Mouse (Mus musculus) fat pad, adult 2 months (tissue): ENCODE measurements around the gene Ubox5.
"Not testable (repeated sequence)": the region's sequence is repeated elsewhere in the genome, so short reads cannot be mapped to it uniquely, and the experiment has no call there.

ENCODE experiments used
- DNase-seq: peaks from one replicate; pipeline ENCODE4 v3.0.0-alpha.2; 2011; ENCODE audit warnings: low read depth, low spot score; ENCODE audit errors: extremely low read depth

The Ubox5 gene

DNA sequence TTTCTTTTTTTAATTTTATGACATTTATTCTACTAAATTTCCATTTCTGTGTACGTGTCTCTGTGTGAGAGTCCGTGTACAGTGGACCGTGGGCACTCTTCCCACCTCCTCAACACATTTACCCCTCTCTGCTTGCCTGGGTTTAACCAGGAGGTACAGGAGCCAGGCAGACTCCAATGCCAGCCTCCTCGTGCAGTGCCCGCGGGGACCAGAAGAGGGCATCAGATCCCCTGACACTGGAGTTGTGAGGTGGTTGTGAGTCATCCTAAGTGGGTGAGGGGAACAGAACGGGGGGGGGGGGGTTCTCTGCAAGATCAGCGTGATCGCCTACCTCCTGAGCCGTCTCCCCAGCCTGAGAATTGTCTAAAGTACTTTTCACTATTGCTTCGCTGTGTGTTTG, 51.7 kb downstream of the Ubox5 start:
- DNase-seq: no peak

DNA sequence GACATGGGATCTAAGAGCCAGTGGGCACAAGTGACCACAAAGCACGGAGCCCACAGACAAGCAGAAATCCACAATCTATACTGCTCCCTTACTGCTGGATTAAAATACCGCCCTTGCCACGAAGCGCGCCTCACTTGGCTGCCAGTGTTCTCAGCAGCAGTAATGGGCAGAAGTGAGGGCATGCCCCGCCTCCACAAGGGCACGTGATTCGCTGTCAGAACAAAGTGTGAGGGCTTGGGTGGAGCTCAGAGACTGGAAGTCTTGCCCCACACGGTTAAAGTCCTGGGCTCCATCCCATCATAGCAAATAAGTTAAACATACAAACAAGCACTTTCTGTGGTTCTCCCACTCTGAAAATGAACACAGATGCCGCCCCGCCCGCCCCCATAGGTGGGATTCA, 52.2 kb downstream of the Ubox5 start:
- no peak for DNase-seq

DNA sequence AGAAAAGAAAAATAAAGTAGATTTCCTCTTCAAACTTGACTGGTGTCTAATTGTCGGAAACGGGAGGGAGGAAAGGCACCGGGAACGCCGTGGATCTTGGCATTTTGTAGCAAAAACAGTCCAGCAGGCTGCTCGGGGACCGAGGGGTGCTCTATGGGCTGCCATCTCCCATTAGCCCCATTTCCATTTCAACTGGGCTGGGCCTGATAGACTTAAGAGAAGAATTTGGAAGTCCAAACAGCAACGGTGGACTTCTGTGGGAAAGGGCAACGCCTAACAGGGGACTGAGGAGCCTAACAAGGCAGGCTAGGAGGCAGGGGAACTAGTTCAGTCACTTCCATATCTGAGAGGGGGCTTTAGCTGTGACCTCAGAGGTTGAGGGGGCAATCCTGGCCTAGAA, 52.8 kb downstream of the Ubox5 start:
- DNase-seq: no peak

DNA sequence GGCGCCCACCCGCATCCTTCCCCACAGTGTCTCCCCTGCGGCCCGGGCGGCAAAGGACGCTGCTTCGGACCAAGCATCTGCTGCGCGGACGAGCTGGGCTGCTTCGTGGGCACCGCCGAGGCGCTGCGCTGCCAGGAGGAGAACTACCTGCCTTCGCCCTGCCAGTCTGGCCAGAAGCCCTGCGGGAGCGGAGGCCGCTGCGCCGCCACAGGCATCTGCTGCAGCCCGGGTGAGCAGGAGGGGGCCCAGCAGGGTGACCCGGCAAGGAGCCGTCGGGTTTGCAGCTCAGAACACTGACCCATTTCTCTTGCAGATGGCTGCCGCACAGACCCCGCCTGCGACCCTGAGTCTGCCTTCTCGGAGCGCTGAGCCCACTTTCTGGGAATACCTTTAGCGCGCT, 53.3 kb downstream of the Ubox5 start:
- not testable (repeated sequence) for DNase-seq

GRCm38 (mm10) chr2:130575873-130576272, 54.0 kb downstream of the Ubox5 start, which contains the start of gene Oxt:
TSS of gene Oxt (plus strand) at chr2:130576173.
- DNase-seq: no peak

GRCm38 (mm10) chr2:130574960-130575359, 54.9 kb downstream of the Ubox5 start:
- no peak for DNase-seq

DNA sequence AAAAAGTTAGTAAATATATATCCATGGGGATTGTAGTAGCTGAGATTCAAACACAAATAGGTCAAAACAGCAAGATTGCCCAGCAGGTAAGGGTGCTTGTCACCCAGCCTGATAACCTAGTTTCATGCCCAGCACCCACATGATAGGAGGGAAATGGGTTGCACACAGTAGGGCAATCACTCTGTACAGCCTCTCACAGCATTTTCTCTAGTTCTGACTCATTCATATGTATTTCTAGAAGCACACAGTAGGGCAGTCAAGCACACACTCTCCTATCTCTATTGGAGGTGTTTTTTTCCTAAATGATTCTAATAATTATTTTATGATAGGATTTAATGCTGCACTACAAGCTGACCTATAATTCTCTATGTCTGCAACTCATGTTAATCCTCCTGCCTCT, 59.9 kb downstream of the Ubox5 start:
- DNase-seq: no peak

GRCm38 (mm10) chr2:130568921-130569320, 60.9 kb downstream of the Ubox5 start:
- no peak for DNase-seq

DNA sequence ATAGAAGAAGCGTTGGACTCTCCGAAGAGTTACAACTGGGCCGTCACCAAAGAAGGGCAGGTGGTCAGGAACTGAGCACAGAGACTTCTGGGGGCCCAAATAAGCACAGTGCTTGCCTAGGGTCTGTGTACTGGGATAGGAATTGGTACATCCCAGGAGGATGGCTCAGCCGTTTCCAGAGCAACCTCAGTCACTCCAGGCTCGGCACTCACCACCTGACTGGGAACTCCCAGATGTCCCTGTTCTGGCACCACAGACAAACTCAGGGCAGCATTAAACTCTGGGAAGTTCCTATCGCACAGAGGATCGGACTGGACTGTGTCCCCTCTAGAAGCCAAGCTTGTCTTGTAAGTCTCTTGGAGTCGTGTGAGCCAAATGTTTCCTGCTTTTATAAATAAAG, 64.9 kb downstream of the Ubox5 start:
- no peak for DNase-seq

DNA sequence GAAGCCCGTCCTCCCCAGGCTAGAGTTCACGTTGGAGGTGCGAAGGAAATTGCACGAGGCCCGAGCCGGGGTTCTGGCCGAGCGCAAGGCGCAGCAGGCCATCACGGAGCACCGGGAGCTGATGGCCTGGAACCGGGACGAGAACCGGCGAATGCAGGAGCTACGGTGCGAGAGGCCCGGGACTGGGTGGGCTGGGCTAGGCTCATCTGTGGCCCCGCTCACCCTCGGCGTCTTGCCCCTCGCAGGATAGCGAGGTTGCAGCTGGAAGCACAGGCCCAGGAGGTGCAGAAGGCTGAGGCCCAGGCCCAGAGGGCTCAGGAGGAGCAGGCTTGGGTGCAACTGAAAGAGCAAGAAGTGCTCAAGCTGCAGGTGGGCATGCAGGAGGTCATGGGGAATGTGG, 65.8 kb downstream of the Ubox5 start:
- DNase-seq: no peak

GRCm38 (mm10) chr2:130563212-130564055, 66.4 kb downstream of the Ubox5 start, which contains the start of gene Mrps26:
TSS of gene Mrps26 (plus strand) at chr2:130563742.
- DNase-seq: peak; percentile 55

DNA sequence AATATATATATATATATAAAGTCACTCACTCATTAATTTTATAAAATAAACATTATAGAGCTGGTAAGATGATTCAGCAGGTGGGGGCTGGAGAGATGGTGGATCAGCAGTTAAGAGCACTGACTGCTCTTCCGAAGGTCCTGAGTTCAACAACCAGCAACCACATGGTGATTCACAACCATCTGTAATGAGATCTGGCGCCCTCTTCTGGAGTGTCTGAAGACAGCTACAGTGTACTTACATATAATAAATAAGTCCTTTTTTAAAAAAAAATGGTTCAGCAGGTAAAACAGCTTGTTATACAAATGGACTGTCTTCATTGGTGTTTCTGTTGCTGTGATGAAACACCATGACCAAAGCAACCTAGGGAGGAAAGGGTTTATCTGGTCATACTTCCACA, 71.8 kb downstream of the Ubox5 start:
- DNase-seq: no peak

GRCm38 (mm10) chr2:130557462-130557861, 72.4 kb downstream of the Ubox5 start:
- DNase-seq: no peak

GRCm38 (mm10) chr2:130556292-130556691, 73.5 kb downstream of the Ubox5 start:
- DNase-seq: no peak

DNA sequence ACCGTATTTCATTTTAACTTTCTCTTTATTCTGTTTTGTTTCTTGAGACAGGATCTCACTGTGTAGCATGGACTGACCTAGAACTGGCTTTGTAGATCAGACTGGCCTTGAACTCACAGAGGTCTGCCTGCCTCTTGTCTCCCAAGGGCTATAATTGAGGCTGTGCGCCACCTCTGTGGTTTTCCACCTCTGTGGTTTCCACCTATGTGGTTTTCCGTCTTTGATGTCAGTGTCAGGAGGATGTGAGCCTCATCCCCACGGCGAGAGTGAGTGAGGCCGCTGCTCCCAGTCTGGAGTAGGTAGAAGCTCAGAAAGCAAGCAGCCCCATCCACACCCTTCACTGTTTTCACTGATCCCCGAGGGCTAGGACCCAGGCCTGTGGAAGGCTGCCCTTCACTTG, 75.0 kb downstream of the Ubox5 start:
- no peak for DNase-seq

- DNase-seq: no peak
These were observed 82.9 kb downstream of the Ubox5 start for GRCm38 (mm10) chr2:130546957-130547356.

DNA sequence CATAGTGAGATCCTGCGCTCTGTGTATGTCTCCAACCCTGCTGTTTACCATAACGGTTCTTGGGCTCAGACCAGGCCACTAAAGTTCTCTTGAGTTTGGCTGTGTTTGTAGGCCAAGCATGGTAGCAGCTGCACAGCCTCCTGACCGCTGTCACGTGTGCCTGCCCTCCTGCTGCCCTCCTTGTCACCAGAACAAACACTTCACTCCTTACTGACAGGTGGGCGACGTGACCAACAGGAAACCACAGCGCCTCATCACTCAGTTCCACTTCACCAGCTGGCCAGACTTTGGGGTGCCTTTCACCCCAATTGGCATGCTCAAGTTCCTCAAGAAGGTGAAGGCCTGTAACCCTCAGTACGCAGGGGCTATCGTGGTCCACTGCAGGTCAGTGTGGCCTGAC, 89.6 kb downstream of the Ubox5 start:
- DNase-seq: no peak
